Mouse (Mus musculus) megakaryocyte, embryonic 14.5 days (primary cell): ENCODE measurements at regions not wholly inside any gene's neighbourhood (a gene's known extent, or its start where the extent isn't known, plus 50 kb on each side); places are given as distances from the start of the nearest gene placed in this dataset.

ENCODE experiments used
- FLI1 ChIP-seq: IDR thresholded peaks from 2 replicates; pipeline ENCODE4 v1.6.1; 2012; ENCODE audit warnings: low read length, inconsistent platforms, mixed read lengths
- GATA1 ChIP-seq: IDR thresholded peaks from 3 replicates; pipeline ENCODE4 v1.6.1; 2012; ENCODE audit warnings: mixed read lengths, low read length, inconsistent platforms, borderline replicate concordance

DNA sequence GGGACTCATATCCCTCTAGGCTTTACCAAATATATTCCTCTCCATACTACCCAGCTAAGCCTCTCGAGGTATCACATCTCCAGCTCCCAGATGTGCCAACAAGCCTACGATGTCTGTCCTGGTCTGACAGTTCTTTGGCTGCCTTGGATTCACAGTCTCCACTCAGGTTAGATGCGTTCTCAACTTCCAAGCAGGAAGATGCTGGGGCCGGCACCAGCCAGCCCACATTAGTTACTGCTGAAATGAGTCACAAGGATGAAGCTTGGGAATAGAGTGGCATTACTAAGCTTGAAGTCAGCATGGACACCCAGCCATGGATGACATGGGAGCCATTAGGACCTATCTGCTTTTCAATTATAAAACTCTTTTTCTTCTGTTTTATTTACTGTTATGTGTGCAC lies 267.6 kb upstream of the Klf3 start:
- no peak for TF ChIP-seq FLI1
- no peak for TF ChIP-seq GATA1
